Mouse (Mus musculus) myocyte (in vitro differentiated cells): Measurements from ENCODE around the gene Hs6st3.

ENCODE experiments used
- CEBPB ChIP-seq: IDR thresholded peaks from 2 replicates; pipeline ENCODE4 v1.6.1; 2011; ENCODE audit warnings: mild to moderate bottlenecking, moderate library complexity; ENCODE audit not compliant: poor library complexity, insufficient read depth, severe bottlenecking
- E2F4 ChIP-seq: IDR thresholded peaks from one replicate; pipeline ENCODE4 v1.6.1; 2011; ENCODE audit warnings: mild to moderate bottlenecking, control low read depth, moderate library complexity; ENCODE audit not compliant: insufficient read depth
- MAX ChIP-seq: IDR thresholded peaks from one replicate; pipeline ENCODE4 v1.6.1; 2011; ENCODE audit warnings: low read depth, mild to moderate bottlenecking, control low read depth
- MYOD1 ChIP-seq, 3 experiments: IDR thresholded peaks; one replicate each; pipeline ENCODE4 v1.6.1; 2011; ENCODE audit warnings: control low read depth in 2 of 3, low read depth in 2 of 3, mild to moderate bottlenecking in 2 of 3, moderate library complexity in 1 of 3; ENCODE audit not compliant: insufficient read length in 2 of 3, control insufficient read depth in 1 of 3
- MYOG ChIP-seq, 3 experiments: IDR thresholded peaks; one replicate each; pipeline ENCODE4 v1.6.1; 2011; ENCODE audit warnings: control low read depth in 2 of 3, low read depth in 2 of 3, mild to moderate bottlenecking in 2 of 3; ENCODE audit not compliant: insufficient read length in 2 of 3, control insufficient read depth in 1 of 3, insufficient read depth in 1 of 3
- POLR2A ChIP-seq: IDR thresholded peaks from one replicate; pipeline ENCODE4 v1.6.1; 2011; ENCODE audit warnings: low read depth, mild to moderate bottlenecking, control low read depth, moderate library complexity; ENCODE audit not compliant: insufficient read length
- POLR2AphosphoS2 ChIP-seq: IDR thresholded peaks from one replicate; pipeline ENCODE4 v1.6.1; 2011; ENCODE audit warnings: low read depth, control low read depth; ENCODE audit not compliant: insufficient read length
- REST ChIP-seq: IDR thresholded peaks from one replicate; pipeline ENCODE4 v1.6.1; 2011; ENCODE audit warnings: mild to moderate bottlenecking, control low read depth, moderate library complexity; ENCODE audit not compliant: insufficient read depth, insufficient read length
- SRF ChIP-seq: IDR thresholded peaks from one replicate; pipeline ENCODE4 v1.6.1; 2011; ENCODE audit warnings: low read depth; ENCODE audit not compliant: control insufficient read depth, insufficient read length
- TCF12 ChIP-seq: IDR thresholded peaks from one replicate; pipeline ENCODE4 v1.6.1; 2011; ENCODE audit warnings: mild to moderate bottlenecking, control low read depth; ENCODE audit not compliant: poor library complexity, insufficient read depth, severe bottlenecking
- TCF3 ChIP-seq: IDR thresholded peaks from one replicate; pipeline ENCODE4 v1.6.1; 2011; ENCODE audit warnings: low read depth, control low read depth; ENCODE audit not compliant: insufficient read length
- USF1 ChIP-seq: IDR thresholded peaks from one replicate; pipeline ENCODE4 v1.6.1; 2011; ENCODE audit warnings: low read depth, mild to moderate bottlenecking, control low read depth, moderate library complexity

DNA sequence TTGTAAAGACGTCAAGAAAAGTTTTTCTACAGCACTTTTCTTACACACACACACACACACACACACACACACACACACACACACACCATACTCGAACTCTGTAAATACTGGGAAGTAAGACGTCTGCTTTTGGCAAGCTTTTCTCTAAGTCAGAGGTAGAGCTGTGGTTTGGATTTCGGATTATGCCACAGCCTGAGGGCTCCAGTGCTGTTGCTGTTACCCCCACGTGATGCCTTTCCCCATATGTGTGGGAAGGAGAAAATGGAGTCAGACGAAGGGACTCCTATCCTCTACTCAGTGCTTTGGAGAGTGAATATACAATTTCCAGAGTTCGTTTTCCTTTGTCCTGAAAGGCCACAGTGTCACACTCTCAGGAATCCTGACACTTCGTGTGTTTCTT, 231.1 kb downstream of the Hs6st3 start:
- TF ChIP-seq POLR2A (no peak), MYOD1 (IDR thresholded peaks at IDR 0.05; ENCODE audit: control insufficient read depth in 1 of 3, insufficient read length in 2 of 3, low read depth in 2 of 3) (no peak), USF1 (no peak), POLR2AphosphoS2 (no peak), MAX (no peak), MYOG (IDR thresholded peaks at IDR 0.05; ENCODE audit: control insufficient read depth in 1 of 3, insufficient read depth in 1 of 3, insufficient read length in 2 of 3, low read depth in 2 of 3) (no peak), E2F4 (no peak), TCF3 (no peak), CEBPB (no peak), TCF12 (no peak), SRF (no peak), REST (no peak)
